Mouse (Mus musculus) kidney, embryonic 15.5 days (tissue): ENCODE results near the gene Rpl34. TPM values are rescaled to one million over a fixed set of nuclear protein-coding genes. Genes with fewer than 3 reads are reported as not detected.

Source experiments
- ATAC-seq: fragments of 200-750 bp; cut with Nextera tagmentation; replicated peaks from 2 replicates; pipeline ENCODE4 v1.8.0; 2017; ENCODE audit warnings: moderate TSS enrichment; ENCODE audit not compliant: low FRiP score
- H3K27ac ChIP-seq: fragments of 300-500 bp; sonication (generic); 2 replicates; pipeline ENCODE4 v1.5.1; 2015; ENCODE audit warnings: mild to moderate bottlenecking, inconsistent platforms
- H3K27me3 ChIP-seq: fragments of 300-500 bp; sonication (generic); 2 replicates; pipeline ENCODE4 v1.6.1; 2015; ENCODE audit warnings: inconsistent platforms
- H3K36me3 ChIP-seq: fragments of 300-500 bp; sonication (generic); 2 replicates; pipeline ENCODE4 v1.6.1; 2015; ENCODE audit warnings: inconsistent platforms
- H3K4me1 ChIP-seq: fragments of 300-500 bp; sonication (generic); 2 replicates; pipeline ENCODE4 v1.6.1; 2015; ENCODE audit warnings: inconsistent platforms
- H3K4me2 ChIP-seq: fragments of 300-500 bp; sonication (generic); 2 replicates; pipeline ENCODE4 v1.6.1; 2015; ENCODE audit warnings: moderate library complexity, mild to moderate bottlenecking, inconsistent platforms
- H3K4me3 ChIP-seq: fragments of 300-500 bp; sonication (generic); replicated peaks from 2 replicates; pipeline ENCODE4 v1.5.1; 2015; ENCODE audit warnings: mild to moderate bottlenecking, inconsistent platforms
- H3K9ac ChIP-seq: fragments of 300-500 bp; sonication (generic); 2 replicates; pipeline ENCODE4 v1.6.1; 2015; ENCODE audit warnings: mild to moderate bottlenecking, inconsistent platforms
- H3K9me3 ChIP-seq: fragments of 300-500 bp; sonication (generic); replicated peaks from 2 replicates; pipeline ENCODE4 v1.6.1; 2016; ENCODE audit warnings: inconsistent platforms
- WGBS: fragments of 180-500 bp; shearing (Covaris S2); methylation state at CpG from one replicate; pipeline ENCODE4 v1.1.7; 2015; ENCODE audit warnings: mixed read lengths; 5-methylcytosine and 5-hydroxymethylcytosine counted together
- polyA plus RNA-seq: library from polyadenylated mRNA; unstranded; fragments of >200 nt; fragmentation: Nextera tagmentation; extraction: Ambion mirVana; gene quantifications from 2 replicates; pipeline ENCODE4 v1.2.1, GENCODE M21; 2015

The Rpl34 gene
- polyA plus RNA-seq, 1 experiment from 2014 or later, result 899 TPM

GRCm38 (mm10) chr3:130729472-130730188 lies 568 bp downstream of the Rpl34 start:
- H3K4me2 ChIP-seq, result peak overlapping the region; percentile 71
- peak overlapping the region; percentile 90 for H3K27ac ChIP-seq
- peaks cover 29% of the 10 kb centered on the region for H3K4me1 ChIP-seq
- peak overlapping the region; percentile 99 for H3K4me3 ChIP-seq
- peaks cover 42% of the 10 kb centered on the region for H3K36me3 ChIP-seq
- no peaks in the 10 kb centered on the region for H3K9me3 ChIP-seq
- under 1% methylated on average over 58 of the region's 58 CpGs for WGBS
- H3K27me3 ChIP-seq, result no peaks in the 10 kb centered on the region; the same call in 1 of the 2 replicates
- peak overlapping the region; percentile 97 for H3K9ac ChIP-seq
- no peak; the same call in 1 of the 2 replicates for ATAC-seq

- 81% methylated on average over 4 of the region's 4 CpGs for WGBS
These were observed 2.5 kb downstream of the Rpl34 start for GRCm38 (mm10) chr3:130727676-130728075.

GRCm38 (mm10) chr3:130727036-130727435 lies 3.2 kb downstream of the Rpl34 start:
- no peak for ATAC-seq
- Histone ChIP-seq H3K36me3 (peaks cover 47% of the 10 kb centered on the region), H3K9ac (0 out of 2 replicates have a peak overlapping the region, but pooled peaks have one; percentile 3), H3K27ac (no peak overlapping the region), H3K4me3 (no peak overlapping the region), H3K4me2 (no peak overlapping the region), H3K4me1 (peaks cover 29% of the 10 kb centered on the region), H3K9me3 (no peaks in the 10 kb centered on the region), H3K27me3 (no peaks in the 10 kb centered on the region)
- 50% methylated on average over 1 of the region's 1 CpGs for WGBS

More at GRCm38 (mm10) chr3:130727676-130728075, 2.5 kb downstream of the Rpl34 start:
- Histone ChIP-seq H3K9ac (no peak overlapping the region), H3K27ac (no peak overlapping the region), H3K9me3 (no peaks in the 10 kb centered on the region), H3K27me3 (no peaks in the 10 kb centered on the region), H3K36me3 (peaks cover 47% of the 10 kb centered on the region), H3K4me3 (no peak overlapping the region), H3K4me1 (peaks cover 29% of the 10 kb centered on the region), H3K4me2 (peak overlapping the region; percentile 71; the same call in 1 of the 2 replicates)
- no peak for ATAC-seq

- peaks cover 24% of the 10 kb centered on the region for H3K4me1 ChIP-seq
- no peak overlapping the region for H3K4me3 ChIP-seq
- no peaks in the 10 kb centered on the region for H3K9me3 ChIP-seq
- peaks cover 47% of the 10 kb centered on the region for H3K36me3 ChIP-seq
- no peak overlapping the region for H3K4me2 ChIP-seq
- H3K27ac ChIP-seq, result no peak overlapping the region
- H3K27me3 ChIP-seq, result no peaks in the 10 kb centered on the region
- no peak for ATAC-seq
- H3K9ac ChIP-seq, result no peak overlapping the region
- 71% methylated on average over 2 of the region's 2 CpGs for WGBS
These were observed 4.5 kb downstream of the Rpl34 start for GRCm38 (mm10) chr3:130725718-130726117.

- H3K27ac ChIP-seq, result 0 out of 2 replicates have a peak overlapping the region, but pooled peaks have one; percentile 25
- H3K9ac ChIP-seq, result no peak overlapping the region
- H3K4me2 ChIP-seq, result no peak overlapping the region
- H3K36me3 ChIP-seq, result peaks cover 34% of the 10 kb centered on the region
- no peak; the same call in 1 of the 2 replicates for ATAC-seq
- no peaks in the 10 kb centered on the region for H3K9me3 ChIP-seq
- H3K27me3 ChIP-seq, result no peaks in the 10 kb centered on the region
- WGBS, result 80% methylated on average over 11 of the region's 11 CpGs
- H3K4me3 ChIP-seq, result no peak overlapping the region
- peaks cover 10% of the 10 kb centered on the region for H3K4me1 ChIP-seq
These were observed 7.3 kb downstream of the Rpl34 start for GRCm38 (mm10) chr3:130722733-130723478.

- 90% methylated on average over 4 of the region's 4 CpGs for WGBS
- Histone ChIP-seq H3K4me3 (no peak overlapping the region), H3K27ac (no peak overlapping the region), H3K4me1 (no peaks in the 10 kb centered on the region), H3K36me3 (peaks cover 8% of the 10 kb centered on the region; the same call in 1 of the 2 replicates), H3K4me2 (no peak overlapping the region), H3K9ac (no peak overlapping the region), H3K27me3 (no peaks in the 10 kb centered on the region), H3K9me3 (no peaks in the 10 kb centered on the region)
- no peak for ATAC-seq
These were observed 10.0 kb downstream of the Rpl34 start for GRCm38 (mm10) chr3:130720225-130720624.

GRCm38 (mm10) chr3:130718871-130719270 lies 11.3 kb downstream of the Rpl34 start:
- no peak for ATAC-seq
- no peaks in the 10 kb centered on the region for H3K9me3 ChIP-seq
- H3K4me3 ChIP-seq, result no peak overlapping the region
- no peaks in the 10 kb centered on the region for H3K36me3 ChIP-seq
- no peak overlapping the region for H3K4me2 ChIP-seq
- 79% methylated on average over 4 of the region's 4 CpGs for WGBS
- H3K4me1 ChIP-seq, result peaks cover 3% of the 10 kb centered on the region; the same call in 1 of the 2 replicates
- no peak overlapping the region for H3K9ac ChIP-seq
- no peaks in the 10 kb centered on the region for H3K27me3 ChIP-seq
- no peak overlapping the region for H3K27ac ChIP-seq

- no peak for ATAC-seq
These were observed 13.6 kb downstream of the Rpl34 start for GRCm38 (mm10) chr3:130716555-130716954.

GRCm38 (mm10) chr3:130714775-130715568 lies 15.2 kb downstream of the Rpl34 start:
- peak; percentile 54; the same call in 1 of the 2 replicates for ATAC-seq
- Histone ChIP-seq H3K9ac (peak overlapping the region; percentile 29; the same call in 1 of the 2 replicates), H3K27me3 (no peaks in the 10 kb centered on the region), H3K4me3 (peak overlapping the region; percentile 45), H3K9me3 (no peaks in the 10 kb centered on the region), H3K27ac (no peak overlapping the region), H3K4me1 (peaks cover 6% of the 10 kb centered on the region), H3K36me3 (no peaks in the 10 kb centered on the region), H3K4me2 (peak overlapping the region; percentile 66)
- WGBS, result 14% methylated on average over 22 of the region's 22 CpGs

More at GRCm38 (mm10) chr3:130716555-130716954, 13.6 kb downstream of the Rpl34 start:
- Histone ChIP-seq H3K27ac (no peak overlapping the region), H3K9me3 (no peaks in the 10 kb centered on the region), H3K36me3 (no peaks in the 10 kb centered on the region), H3K9ac (no peak overlapping the region), H3K4me3 (no peak overlapping the region), H3K4me2 (no peak overlapping the region), H3K27me3 (no peaks in the 10 kb centered on the region), H3K4me1 (peaks cover 3% of the 10 kb centered on the region; the same call in 1 of the 2 replicates)
- WGBS, result 86% methylated on average over 7 of the region's 7 CpGs

GRCm38 (mm10) chr3:130712891-130713290 lies 17.3 kb downstream of the Rpl34 start:
- WGBS, result 42% methylated on average over 6 of the region's 6 CpGs
- peaks cover 13% of the 10 kb centered on the region for H3K4me1 ChIP-seq
- H3K36me3 ChIP-seq, result no peaks in the 10 kb centered on the region
- H3K27ac ChIP-seq, result no peak overlapping the region
- H3K4me2 ChIP-seq, result no peak overlapping the region
- no peak overlapping the region for H3K4me3 ChIP-seq
- H3K9me3 ChIP-seq, result no peaks in the 10 kb centered on the region
- no peak overlapping the region for H3K9ac ChIP-seq
- no peaks in the 10 kb centered on the region for H3K27me3 ChIP-seq
- ATAC-seq, result no peak

- Histone ChIP-seq H3K36me3 (0 out of 2 replicates have a peak, but pooled peaks cover 2% of the 10 kb centered on the region), H3K27ac (no peak overlapping the region; the same call in 1 of the 2 replicates), H3K27me3 (no peaks in the 10 kb centered on the region), H3K4me1 (peaks cover 21% of the 10 kb centered on the region), H3K4me2 (peak overlapping the region; percentile 63), H3K4me3 (peak overlapping the region; percentile 78), H3K9me3 (no peaks in the 10 kb centered on the region), H3K9ac (no peak overlapping the region)
- 51% methylated on average over 7 of the region's 7 CpGs for WGBS
- ATAC-seq, result no peak
These were observed 20.1 kb downstream of the Rpl34 start for GRCm38 (mm10) chr3:130710103-130710502.
